Mouse (Mus musculus): ENCODE measurements around the gene Camkmt. TPM values are rescaled to one million over a fixed set of nuclear protein-coding genes. Genes with fewer than 3 reads are reported as not detected.

The Camkmt gene
- total RNA-seq, 1 experiment = 7.1 TPM

- no peak for DNase-seq (ENCODE audit: low read depth, low spot score)
- Histone ChIP-seq H3K4me1 (ENCODE audit: control insufficient read depth in 2 of 2, insufficient read depth in 2 of 2, low read length in 2 of 2, poor library complexity in 1 of 2) (no peaks in the 10 kb centered on the region), H3K9ac (ENCODE audit: insufficient read depth, low read depth, low read length, poor library complexity, severe bottlenecking) (no peak overlapping the region), H3K36me3 (ENCODE audit: control insufficient read depth, insufficient read depth, low read length, poor library complexity, severe bottlenecking) (no peaks in the 10 kb centered on the region; the same call in 1 of the 2 replicates), H3K27ac (ENCODE audit: insufficient read depth, low read depth, low read length, poor library complexity, severe bottlenecking) (no peak overlapping the region), H3K4me3 (ENCODE audit: insufficient read depth in 1 of 2, low read depth in 1 of 2, low read length in 2 of 2, poor library complexity in 1 of 2, severe bottlenecking in 1 of 2) (no peak overlapping the region), H3K9me3 (ENCODE audit: control insufficient read depth, insufficient read depth, low read depth, low read length) (no peaks in the 10 kb centered on the region)
- in situ Hi-C loops (cut with MboI; ENCODE audit: low sequenced_read_pairs in 2 of 2, unreplicated experiment in 2 of 2) = no loop called here
- TF ChIP-seq ZC3H11A (IDR thresholded peaks at IDR 0.05; ENCODE audit: borderline replicate concordance, low read depth, low read length) (no peak), ZNF384 (IDR thresholded peaks at IDR 0.05; ENCODE audit: low read depth, low read length) (no peak), CHD2 (IDR thresholded peaks at IDR 0.05; ENCODE audit: low read depth, low read length) (no peak), MAFK (IDR thresholded peaks at IDR 0.05; ENCODE audit: insufficient read depth, low read depth, low read length) (no peak), HCFC1 (IDR thresholded peaks at IDR 0.05; ENCODE audit: borderline replicate concordance, insufficient read depth, low read length) (no peak)
Observed at GRCm38 (mm10) chr17:85110640-85111039, 20.3 kb downstream of the Camkmt start.

- Histone ChIP-seq H3K4me3 (ENCODE audit: insufficient read depth in 1 of 2, low read depth in 1 of 2, low read length in 2 of 2, poor library complexity in 1 of 2, severe bottlenecking in 1 of 2) (no peak overlapping the region), H3K27ac (ENCODE audit: insufficient read depth, low read depth, low read length, poor library complexity, severe bottlenecking) (no peak overlapping the region), H3K4me1 (ENCODE audit: control insufficient read depth in 2 of 2, insufficient read depth in 2 of 2, low read length in 2 of 2, poor library complexity in 1 of 2) (no peaks in the 10 kb centered on the region), H3K36me3 (ENCODE audit: control insufficient read depth, insufficient read depth, low read length, poor library complexity, severe bottlenecking) (no peaks in the 10 kb centered on the region; the same call in 1 of the 2 replicates), H3K9me3 (ENCODE audit: control insufficient read depth, insufficient read depth, low read depth, low read length) (no peaks in the 10 kb centered on the region), H3K9ac (ENCODE audit: insufficient read depth, low read depth, low read length, poor library complexity, severe bottlenecking) (no peak overlapping the region)
- DNase-seq (ENCODE audit: low read depth, low spot score) = no peak
- TF ChIP-seq ZC3H11A (IDR thresholded peaks at IDR 0.05; ENCODE audit: borderline replicate concordance, low read depth, low read length) (no peak), CHD2 (IDR thresholded peaks at IDR 0.05; ENCODE audit: low read depth, low read length) (no peak), ZNF384 (IDR thresholded peaks at IDR 0.05; ENCODE audit: low read depth, low read length) (no peak), MAFK (IDR thresholded peaks at IDR 0.05; ENCODE audit: insufficient read depth, low read depth, low read length) (no peak), HCFC1 (IDR thresholded peaks at IDR 0.05; ENCODE audit: borderline replicate concordance, insufficient read depth, low read length) (no peak)
- in situ Hi-C loops (cut with MboI; ENCODE audit: low sequenced_read_pairs in 2 of 2, unreplicated experiment in 2 of 2) = no loop called here
Observed at GRCm38 (mm10) chr17:85113441-85113840, 23.1 kb downstream of the Camkmt start.

- no peak overlapping the region for H3K4me3 ChIP-seq (ENCODE audit: insufficient read depth in 1 of 2, low read depth in 1 of 2, low read length in 2 of 2, poor library complexity in 1 of 2, severe bottlenecking in 1 of 2)
- H3K9me3 ChIP-seq (ENCODE audit: control insufficient read depth, insufficient read depth, low read depth, low read length) = no peaks in the 10 kb centered on the region
- no peak overlapping the region for H3K27ac ChIP-seq (ENCODE audit: insufficient read depth, low read depth, low read length, poor library complexity, severe bottlenecking)
- H3K9ac ChIP-seq (ENCODE audit: insufficient read depth, low read depth, low read length, poor library complexity, severe bottlenecking) = no peak overlapping the region
- in situ Hi-C loops (cut with MboI; ENCODE audit: low sequenced_read_pairs in 2 of 2, unreplicated experiment in 2 of 2) = no loop called here
- H3K36me3 ChIP-seq (ENCODE audit: control insufficient read depth, insufficient read depth, low read length, poor library complexity, severe bottlenecking) = no peaks in the 10 kb centered on the region
- TF ChIP-seq MAFK (IDR thresholded peaks at IDR 0.05; ENCODE audit: insufficient read depth, low read depth, low read length) = no peak
- no peak for TF ChIP-seq ZNF384 (IDR thresholded peaks at IDR 0.05; ENCODE audit: low read depth, low read length)
- peak; percentile 61; the same call in 1 of the 2 replicates for TF ChIP-seq ZC3H11A (IDR thresholded peaks at IDR 0.05; ENCODE audit: borderline replicate concordance, low read depth, low read length)
- H3K4me1 ChIP-seq (ENCODE audit: control insufficient read depth in 2 of 2, insufficient read depth in 2 of 2, low read length in 2 of 2, poor library complexity in 1 of 2) = no peaks in the 10 kb centered on the region
- DNase-seq (ENCODE audit: low read depth, low spot score) = peak; percentile 43
Observed at GRCm38 (mm10) chr17:85116643-85117042, 26.3 kb downstream of the Camkmt start.

- Histone ChIP-seq H3K4me3 (ENCODE audit: insufficient read depth in 1 of 2, low read depth in 1 of 2, low read length in 2 of 2, poor library complexity in 1 of 2, severe bottlenecking in 1 of 2) (no peak overlapping the region), H3K36me3 (ENCODE audit: control insufficient read depth, insufficient read depth, low read length, poor library complexity, severe bottlenecking) (no peaks in the 10 kb centered on the region), H3K9me3 (ENCODE audit: control insufficient read depth, insufficient read depth, low read depth, low read length) (no peaks in the 10 kb centered on the region), H3K9ac (ENCODE audit: insufficient read depth, low read depth, low read length, poor library complexity, severe bottlenecking) (no peak overlapping the region), H3K4me1 (ENCODE audit: control insufficient read depth in 2 of 2, insufficient read depth in 2 of 2, low read length in 2 of 2, poor library complexity in 1 of 2) (peaks cover 1 to 4% of the 10 kb centered on the region in 2 experiments; a peak in 3 of 4 replicates), H3K27ac (ENCODE audit: insufficient read depth, low read depth, low read length, poor library complexity, severe bottlenecking) (no peak overlapping the region)
- DNase-seq (ENCODE audit: low read depth, low spot score) = no peak
- TF ChIP-seq MAFK (IDR thresholded peaks at IDR 0.05; ENCODE audit: insufficient read depth, low read depth, low read length) = peak; percentile 81
- TF ChIP-seq HCFC1 (IDR thresholded peaks at IDR 0.05; ENCODE audit: borderline replicate concordance, insufficient read depth, low read length) = no peak
- in situ Hi-C loops (cut with MboI; ENCODE audit: low sequenced_read_pairs in 2 of 2, unreplicated experiment in 2 of 2) = no loop called here
Observed at GRCm38 (mm10) chr17:85138393-85138792, 48.0 kb downstream of the Camkmt start.

GRCm38 (mm10) chr17:85141621-85142020 lies 51.3 kb downstream of the Camkmt start:
- TF ChIP-seq HCFC1 (IDR thresholded peaks at IDR 0.05; ENCODE audit: borderline replicate concordance, insufficient read depth, low read length) (no peak), CHD2 (IDR thresholded peaks at IDR 0.05; ENCODE audit: low read depth, low read length) (no peak), ZC3H11A (IDR thresholded peaks at IDR 0.05; ENCODE audit: borderline replicate concordance, low read depth, low read length) (no peak), ZNF384 (IDR thresholded peaks at IDR 0.05; ENCODE audit: low read depth, low read length) (no peak)
- Histone ChIP-seq H3K27ac (ENCODE audit: insufficient read depth, low read depth, low read length, poor library complexity, severe bottlenecking) (no peak overlapping the region), H3K36me3 (ENCODE audit: control insufficient read depth, insufficient read depth, low read length, poor library complexity, severe bottlenecking) (no peaks in the 10 kb centered on the region), H3K9ac (ENCODE audit: insufficient read depth, low read depth, low read length, poor library complexity, severe bottlenecking) (no peak overlapping the region), H3K4me1 (ENCODE audit: control insufficient read depth in 2 of 2, insufficient read depth in 2 of 2, low read length in 2 of 2, poor library complexity in 1 of 2) (peaks cover 9 to 13% of the 10 kb centered on the region in 2 experiments), H3K4me3 (ENCODE audit: insufficient read depth in 1 of 2, low read depth in 1 of 2, low read length in 2 of 2, poor library complexity in 1 of 2, severe bottlenecking in 1 of 2) (no peak overlapping the region), H3K9me3 (ENCODE audit: control insufficient read depth, insufficient read depth, low read depth, low read length) (no peaks in the 10 kb centered on the region)
- no peak for DNase-seq (ENCODE audit: low read depth, low spot score)
- in situ Hi-C loops (cut with MboI; ENCODE audit: low sequenced_read_pairs in 2 of 2, unreplicated experiment in 2 of 2) = no loop called here

Data from ES-E14 (cell line).